Mouse (Mus musculus) heart, adult 2 months (tissue): ENCODE data around the gene Lama5. TPM values are rescaled to one million over a fixed set of nuclear protein-coding genes. Genes with fewer than 3 reads are reported as not detected.

ENCODE experiments used
- DNase-seq, 2 experiments: peaks; one replicate each; pipeline ENCODE4 v3.0.0; 2021
- H3K27ac ChIP-seq: fragments of 200-600 bp; 2 replicates; pipeline ENCODE4 v1.8.1; 2022
- H3K27me3 ChIP-seq: fragments of 200-500 bp; 2 replicates; pipeline ENCODE4 v1.6.1; 2012; ENCODE audit warnings: mild to moderate bottlenecking, low read length, inconsistent platforms, mixed read lengths; ENCODE audit not compliant: control insufficient read depth, insufficient read depth
- H3K36me3 ChIP-seq: fragments of 200-500 bp; 2 replicates; pipeline ENCODE4 v1.6.1; 2012; ENCODE audit warnings: low read length, inconsistent platforms; ENCODE audit not compliant: control insufficient read depth, insufficient read depth
- H3K4me1 ChIP-seq: fragments of 200-500 bp; 2 replicates; pipeline ENCODE4 v1.6.1; 2011; ENCODE audit warnings: low read length; ENCODE audit not compliant: control insufficient read depth, insufficient read depth
- H3K4me3 ChIP-seq: fragments of 200-600 bp; 2 replicates; pipeline ENCODE4 v1.8.1; 2022
- H3K79me2 ChIP-seq: fragments of 200-500 bp; replicated peaks from 2 replicates; pipeline ENCODE4 v1.6.1; 2012; ENCODE audit warnings: mild to moderate bottlenecking, inconsistent platforms, low read length, moderate library complexity, mixed read lengths; ENCODE audit not compliant: control insufficient read depth, insufficient read depth
- H3K9ac ChIP-seq: fragments of 200-500 bp; 2 replicates; pipeline ENCODE4 v1.6.1; 2012; ENCODE audit warnings: low read depth, mild to moderate bottlenecking, control low read depth, inconsistent platforms, low read length, mixed read lengths
- CTCF ChIP-seq: fragments of 200-600 bp; IDR thresholded peaks from 2 replicates; pipeline ENCODE4 v1.8.1; 2022; ENCODE audit warnings: antibody characterized with exemption, mild to moderate bottlenecking, moderate library complexity
- EP300 ChIP-seq: fragments of 200-500 bp; IDR thresholded peaks from 2 replicates; pipeline ENCODE4 v1.6.1; 2011; ENCODE audit warnings: low read depth, low read length, control low read depth; ENCODE audit not compliant: insufficient read depth
- POLR2A ChIP-seq: fragments of 200-500 bp; IDR thresholded peaks from 2 replicates; pipeline ENCODE4 v1.6.1; 2011; ENCODE audit warnings: mild to moderate bottlenecking, low read depth, low read length, control low read depth; ENCODE audit not compliant: insufficient read depth
- WGBS: fragments of 180-500 bp; shearing (Covaris S2); methylation state at CpG from one replicate; pipeline ENCODE4 v1.1.7; 2018; 5-methylcytosine and 5-hydroxymethylcytosine counted together
- intact Hi-C: fragments of 180-260 bp; cut with DNase I; formaldehyde crosslinking; loops from one replicate; pipeline ENCODE4 v1.15.1; 2025
- polyA plus RNA-seq: library from polyadenylated mRNA; depleted of rRNA; stranded (reverse); fragments of >200 nt; gene quantifications from 2 replicates; pipeline ENCODE4 v1.2.3, GENCODE M21; 2012
- total RNA-seq, 2 experiments: library from RNA; stranded (reverse); gene quantifications; 2 replicates each; pipeline ENCODE4 v1.2.3; 2021

The Lama5 gene
- total and polyA plus RNA-seq, 3 experiments = 66.3 to 104 (median 83.6) TPM

GRCm38 (mm10) chr2:180229129-180229528 lies 3.5 kb upstream of the Lama5 start:
- 84% methylated on average over 3 of the region's 3 CpGs for WGBS
- H3K4me1 ChIP-seq = peaks cover 7% of the 10 kb centered on the region
- DNase-seq = no peak
- no peak for TF ChIP-seq POLR2A
- H3K27me3 ChIP-seq = no peaks in the 10 kb centered on the region
- H3K9ac ChIP-seq = no peak overlapping the region
- intact Hi-C loops = no loop called here
- no peaks in the 10 kb centered on the region for H3K36me3 ChIP-seq
- H3K4me3 ChIP-seq = no peak overlapping the region
- no peaks in the 10 kb centered on the region; the same call in 1 of the 2 replicates for H3K79me2 ChIP-seq
- no peak overlapping the region for H3K27ac ChIP-seq

GRCm38 (mm10) chr2:180228592-180228991 lies 2.9 kb upstream of the Lama5 start:
- Histone ChIP-seq H3K36me3 (no peaks in the 10 kb centered on the region), H3K9ac (no peak overlapping the region), H3K4me1 (peaks cover 8% of the 10 kb centered on the region), H3K27ac (peak overlapping the region; percentile 84), H3K27me3 (no peaks in the 10 kb centered on the region), H3K4me3 (no peak overlapping the region), H3K79me2 (no peaks in the 10 kb centered on the region; the same call in 1 of the 2 replicates)
- intact Hi-C loops = no loop called here
- TF ChIP-seq EP300 (no peak), POLR2A (no peak), CTCF (peak; percentile 16; the same call in 1 of the 2 replicates)
- WGBS = 38% methylated on average over 7 of the region's 7 CpGs
- peak; percentile 59 to 68 for DNase-seq

- no peaks in the 10 kb centered on the region for H3K36me3 ChIP-seq
- DNase-seq = no peak
- WGBS = 56% methylated on average over 6 of the region's 6 CpGs
- peak overlapping the region; percentile 29; the same call in 1 of the 2 replicates for H3K9ac ChIP-seq
- H3K79me2 ChIP-seq = no peaks in the 10 kb centered on the region; the same call in none of the 2 replicates
- peaks cover 8% of the 10 kb centered on the region for H3K4me1 ChIP-seq
- no peak overlapping the region for H3K4me3 ChIP-seq
- intact Hi-C loops = no loop called here
- TF ChIP-seq POLR2A (no peak), CTCF (no peak), EP300 (no peak)
- peak overlapping the region; percentile 84 for H3K27ac ChIP-seq
- no peaks in the 10 kb centered on the region for H3K27me3 ChIP-seq
Observed at GRCm38 (mm10) chr2:180228060-180228458, 2.4 kb upstream of the Lama5 start.

- H3K27me3 ChIP-seq = no peaks in the 10 kb centered on the region
- H3K27ac ChIP-seq = peak overlapping the region; percentile 84
- no peaks in the 10 kb centered on the region; the same call in none of the 2 replicates for H3K79me2 ChIP-seq
- H3K9ac ChIP-seq = peak overlapping the region; percentile 47
- intact Hi-C loops = loop anchor here (2.0 kb wide), 2 partner anchors 19 to 23 kb away; no protein-coding TSS in a partner anchor
- peak overlapping the region; percentile 24 for H3K4me3 ChIP-seq
- 3% methylated on average over 21 of the region's 21 CpGs for WGBS
- H3K4me1 ChIP-seq = peaks cover 10% of the 10 kb centered on the region
- TF ChIP-seq POLR2A (no peak), CTCF (peak; percentile 88), EP300 (peak; percentile 54; the same call in 1 of the 2 replicates)
- peak; percentile 70 to 78 for DNase-seq
- H3K36me3 ChIP-seq = no peaks in the 10 kb centered on the region
Observed at GRCm38 (mm10) chr2:180227262-180228059, 1.8 kb upstream of the Lama5 start.

- H3K4me1 ChIP-seq = peaks cover 22% of the 10 kb centered on the region
- H3K27me3 ChIP-seq = no peaks in the 10 kb centered on the region
- TF ChIP-seq POLR2A = no peak
- TF ChIP-seq EP300 = no peak
- TF ChIP-seq CTCF = no peak; the same call in 1 of the 2 replicates
- peak; percentile 59 to 66 for DNase-seq
- peak overlapping the region; percentile 89 for H3K9ac ChIP-seq
- H3K4me3 ChIP-seq = peak overlapping the region; percentile 82
- intact Hi-C loops = no loop called here
- H3K79me2 ChIP-seq = no peaks in the 10 kb centered on the region; the same call in none of the 2 replicates
- peak overlapping the region; percentile 89 for H3K27ac ChIP-seq
- WGBS = under 1% methylated on average over 55 of the region's 55 CpGs
- no peaks in the 10 kb centered on the region for H3K36me3 ChIP-seq
Observed at GRCm38 (mm10) chr2:180225044-180225761, 456 bp downstream of the Lama5 start.
